Mouse (Mus musculus): ENCODE results near the gene Gng2.

The Gng2 gene

DNA sequence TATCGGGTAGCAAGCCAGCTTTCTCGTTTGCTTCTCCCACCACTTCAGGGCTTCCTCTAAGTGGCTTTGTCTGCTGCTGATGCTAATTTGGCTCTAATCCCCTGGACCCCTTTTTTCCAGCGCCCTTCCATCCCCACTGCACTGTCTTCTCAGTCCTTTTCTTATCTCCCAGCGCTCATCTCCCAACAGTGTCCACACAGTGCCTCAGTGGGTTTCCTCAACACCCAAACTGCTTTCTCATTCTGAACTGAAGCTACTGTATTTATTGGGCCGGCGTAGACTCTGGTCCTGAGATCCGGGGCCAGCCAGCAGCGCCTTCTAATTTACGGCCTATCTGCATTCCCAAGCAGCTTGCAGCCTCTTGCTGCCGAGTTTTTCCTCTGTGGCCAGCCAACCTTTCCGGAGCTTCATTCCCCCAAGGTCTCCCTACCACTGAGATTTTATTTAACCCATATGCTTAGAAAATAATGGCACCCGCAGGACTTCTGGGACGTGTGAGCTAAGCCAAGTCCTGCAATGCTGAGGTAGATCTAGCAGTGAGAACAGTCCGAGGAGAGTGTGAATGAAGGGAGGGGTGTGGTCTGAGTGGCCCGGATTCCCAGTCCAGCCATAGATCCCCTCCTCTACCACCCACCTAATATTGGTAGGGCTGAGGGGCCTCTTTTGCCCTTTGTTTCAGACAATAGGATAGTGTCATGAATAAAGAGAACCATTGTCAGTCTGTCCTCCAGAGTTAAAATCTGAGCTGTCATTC, at the start of gene Gng2:
Gene Gng2, minus strand, starts transcription at position 357 of the 754 bp plus-strand sequence.
- no peak for DNase-seq (ENCODE audit: low read depth)

- DNase-seq (ENCODE audit: low read depth) = peak; percentile 93
Measured at GRCm38 (mm10) chr14:20024888-20025719, 47.7 kb upstream of the Gng2 start.

- DNase-seq (ENCODE audit: low read depth) = peak; percentile 71
Measured at GRCm38 (mm10) chr14:20023939-20024338, 46.5 kb upstream of the Gng2 start.

DNA sequence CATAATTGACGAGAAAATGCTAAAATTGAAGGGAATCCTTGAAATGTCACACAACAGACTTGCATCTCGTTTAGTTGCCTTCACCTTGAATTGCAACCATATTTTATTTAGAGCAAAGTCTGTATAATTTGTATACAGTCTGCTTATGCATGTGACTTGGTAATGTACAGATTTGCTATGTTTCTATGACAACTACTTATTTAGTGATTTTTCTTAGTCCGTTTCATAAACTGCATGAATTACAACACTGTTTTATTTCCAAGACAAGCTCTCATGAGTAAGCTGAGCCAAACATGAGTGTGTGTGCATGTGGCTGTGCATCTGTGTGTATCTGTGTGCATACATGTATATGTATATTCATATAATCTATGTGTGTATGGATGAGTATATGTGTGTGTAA, 42.1 kb upstream of the Gng2 start:
- DNase-seq (ENCODE audit: low read depth) = no peak

DNA sequence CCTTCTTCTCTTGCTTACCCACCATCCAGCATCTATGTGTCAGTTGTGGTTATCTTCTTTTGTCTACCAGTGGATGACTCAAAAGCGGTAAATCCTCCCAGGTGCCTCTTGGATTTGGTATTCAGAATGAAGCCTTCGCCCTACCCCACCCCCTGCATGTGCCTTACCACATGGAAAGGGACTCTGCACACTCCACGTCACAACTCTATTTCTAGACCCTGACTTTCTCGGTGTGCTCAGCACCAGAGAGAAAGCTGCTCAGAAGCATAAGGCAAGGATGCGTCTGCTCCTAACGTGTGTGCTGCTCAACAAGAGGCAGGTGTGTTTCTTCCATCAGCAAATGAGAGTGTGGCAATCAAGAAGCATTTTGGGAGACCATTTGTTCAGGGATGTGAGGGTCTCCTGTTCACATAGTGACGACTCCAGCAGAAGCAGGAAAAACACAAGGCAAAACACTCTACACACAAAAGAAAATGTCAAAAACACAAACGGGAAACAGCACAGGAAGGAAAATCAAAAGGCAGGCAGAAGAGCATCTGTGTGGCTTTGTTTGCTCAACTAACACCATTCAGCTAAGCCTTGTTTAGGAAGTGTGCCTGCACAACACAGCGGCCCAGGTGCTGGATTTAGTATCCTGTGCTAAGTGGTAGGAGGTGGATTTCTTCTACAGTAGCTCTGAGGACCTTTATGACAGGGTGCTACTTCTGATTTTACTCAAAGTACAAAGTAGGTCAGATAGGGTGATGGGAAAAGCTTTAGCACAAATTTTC, 35.3 kb upstream of the Gng2 start:
- DNase-seq (ENCODE audit: low read depth) = no peak

GRCm38 (mm10) chr14:20007446-20007845, 30.0 kb upstream of the Gng2 start:
- no peak for DNase-seq (ENCODE audit: low read depth)

DNA sequence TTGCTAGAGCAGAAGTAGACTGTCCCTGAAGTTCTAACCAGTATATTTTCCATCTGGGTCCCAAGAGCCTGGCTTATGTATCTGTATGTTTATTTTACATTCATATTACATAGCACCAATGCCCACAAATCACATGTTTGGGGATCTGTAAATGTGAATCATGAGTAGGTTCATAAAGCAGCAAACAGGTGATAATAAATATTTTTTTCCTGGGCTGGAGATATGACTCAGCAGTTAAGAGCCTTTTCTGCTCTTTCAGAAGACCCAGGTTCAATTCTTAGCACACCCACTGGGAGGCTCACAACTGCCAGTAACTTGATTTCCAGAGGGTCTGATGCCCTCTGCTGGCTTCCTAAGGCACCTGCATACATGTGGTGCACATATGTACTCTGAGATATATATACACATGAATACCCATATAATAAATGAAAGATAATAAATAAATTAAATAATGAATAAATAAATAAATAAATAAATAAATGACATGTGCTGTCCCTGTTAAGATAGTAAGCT, 27.4 kb upstream of the Gng2 start:
- no peak for DNase-seq (ENCODE audit: low read depth)

DNA sequence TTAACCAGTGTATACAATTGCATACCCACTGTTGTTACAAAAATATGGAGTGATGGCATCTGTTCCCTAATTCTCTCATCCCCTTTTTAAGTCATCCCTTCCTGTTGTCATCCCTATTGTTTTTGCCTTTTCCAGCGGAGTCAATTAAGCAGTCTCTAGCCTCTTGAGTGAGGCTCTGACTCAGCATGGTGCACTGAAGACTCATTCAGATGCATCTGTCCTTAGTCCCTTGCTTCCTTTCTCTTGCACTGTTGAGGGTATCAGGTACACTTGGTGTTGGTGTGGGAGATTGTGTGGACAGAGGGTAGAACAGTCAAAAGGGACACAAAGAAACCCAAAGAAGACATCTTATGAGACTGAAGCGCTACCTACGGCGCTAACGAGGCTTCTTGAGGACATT, 19.4 kb upstream of the Gng2 start:
- no peak for DNase-seq (ENCODE audit: low read depth)

DNA sequence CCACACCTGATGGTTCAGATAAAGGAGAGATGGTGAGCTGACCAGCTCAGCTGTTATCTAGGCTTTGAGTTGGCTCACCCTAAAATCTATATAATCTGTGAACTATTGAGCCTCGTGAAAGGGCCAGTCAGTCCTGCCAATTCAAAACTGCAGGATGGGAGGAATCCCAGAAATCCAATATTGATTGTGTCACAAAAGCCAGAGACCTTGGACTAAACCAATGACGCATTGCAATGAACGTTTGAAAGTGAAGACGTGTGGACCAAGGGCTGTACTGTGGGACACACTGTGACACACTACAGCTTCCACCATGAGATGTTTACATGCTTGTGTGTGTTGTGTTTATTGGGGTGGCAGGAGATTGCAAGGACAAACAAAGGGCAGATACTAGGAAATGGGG, 18.5 kb upstream of the Gng2 start:
- DNase-seq (ENCODE audit: low read depth) = no peak

DNA sequence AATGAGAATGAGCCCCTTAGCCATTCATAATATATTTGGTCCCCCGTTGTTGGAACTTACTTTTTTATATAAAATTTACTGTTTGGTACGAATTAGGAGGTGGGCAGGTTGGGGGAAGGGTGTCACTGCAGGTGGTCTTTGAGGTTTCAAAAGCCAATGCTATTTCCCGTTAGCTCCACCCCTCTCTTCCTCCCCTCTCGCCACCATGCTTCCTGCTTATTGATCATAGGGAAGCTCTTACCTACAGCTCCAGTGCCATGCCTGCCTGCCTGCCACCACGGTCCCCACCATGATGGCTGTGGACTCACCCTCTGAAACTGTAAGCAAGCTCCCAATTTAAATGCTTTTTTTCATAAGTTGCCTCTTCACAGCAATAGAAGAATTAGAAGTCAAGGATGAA, 16.6 kb upstream of the Gng2 start:
- peak; percentile 69 for DNase-seq (ENCODE audit: low read depth)

GRCm38 (mm10) chr14:19993570-19993883, 16.1 kb upstream of the Gng2 start:
- peak; percentile 73 for DNase-seq (ENCODE audit: low read depth)

- DNase-seq (ENCODE audit: low read depth) = no peak
Measured at GRCm38 (mm10) chr14:19992873-19993569, 15.6 kb upstream of the Gng2 start.

- DNase-seq (ENCODE audit: low read depth) = no peak
Measured at GRCm38 (mm10) chr14:19991861-19992260, 14.4 kb upstream of the Gng2 start.

DNA sequence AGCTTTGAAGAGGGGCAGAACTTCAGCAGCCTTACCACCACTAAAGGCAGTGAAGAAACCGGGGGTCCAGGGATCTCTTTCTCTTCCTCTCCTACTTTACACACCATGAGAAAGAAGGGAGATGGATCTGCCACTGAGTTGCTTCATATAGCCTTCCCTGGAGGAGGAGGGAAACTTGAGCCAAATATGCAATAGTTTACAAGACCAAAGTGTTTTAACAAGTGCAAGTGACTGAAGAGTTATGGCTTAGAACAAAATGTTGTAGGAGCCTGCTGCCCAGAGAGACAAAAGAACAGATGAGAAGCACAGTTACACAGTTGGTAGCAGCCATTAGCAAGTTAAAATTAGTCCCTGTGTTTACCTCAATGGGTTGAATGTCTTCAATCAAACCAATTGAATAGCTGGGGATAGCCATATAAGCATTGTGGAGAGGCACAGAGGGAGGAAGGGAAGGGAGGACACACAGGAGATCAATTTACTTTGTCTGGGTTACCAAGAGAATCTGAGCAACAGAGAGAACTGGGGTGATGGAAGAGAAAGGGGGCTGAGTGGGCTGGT, 13.1 kb upstream of the Gng2 start:
- no peak for DNase-seq (ENCODE audit: low read depth)

DNA sequence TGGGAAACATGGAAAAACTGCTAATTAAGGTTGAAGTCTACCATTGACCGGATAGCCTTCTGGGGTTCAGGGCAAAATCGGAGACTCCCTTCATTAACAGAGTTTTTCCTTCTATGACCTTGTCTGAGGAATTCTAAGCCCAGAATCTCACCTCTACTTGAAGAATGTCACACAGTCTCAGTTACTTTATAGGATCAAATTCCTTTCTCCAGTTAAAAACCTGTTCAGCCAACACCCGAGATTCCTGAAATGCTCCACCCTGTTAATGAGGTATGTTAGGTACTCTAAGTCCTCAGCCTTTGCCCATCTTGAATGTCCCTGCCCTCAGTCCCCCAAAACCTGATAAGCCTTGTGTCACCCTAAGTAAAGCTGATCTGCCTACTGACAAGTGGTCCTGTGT, 11.0 kb upstream of the Gng2 start:
- DNase-seq (ENCODE audit: low read depth) = no peak

- DNase-seq (ENCODE audit: low read depth) = no peak
Measured at GRCm38 (mm10) chr14:19987358-19987834, 10.0 kb upstream of the Gng2 start.

DNA sequence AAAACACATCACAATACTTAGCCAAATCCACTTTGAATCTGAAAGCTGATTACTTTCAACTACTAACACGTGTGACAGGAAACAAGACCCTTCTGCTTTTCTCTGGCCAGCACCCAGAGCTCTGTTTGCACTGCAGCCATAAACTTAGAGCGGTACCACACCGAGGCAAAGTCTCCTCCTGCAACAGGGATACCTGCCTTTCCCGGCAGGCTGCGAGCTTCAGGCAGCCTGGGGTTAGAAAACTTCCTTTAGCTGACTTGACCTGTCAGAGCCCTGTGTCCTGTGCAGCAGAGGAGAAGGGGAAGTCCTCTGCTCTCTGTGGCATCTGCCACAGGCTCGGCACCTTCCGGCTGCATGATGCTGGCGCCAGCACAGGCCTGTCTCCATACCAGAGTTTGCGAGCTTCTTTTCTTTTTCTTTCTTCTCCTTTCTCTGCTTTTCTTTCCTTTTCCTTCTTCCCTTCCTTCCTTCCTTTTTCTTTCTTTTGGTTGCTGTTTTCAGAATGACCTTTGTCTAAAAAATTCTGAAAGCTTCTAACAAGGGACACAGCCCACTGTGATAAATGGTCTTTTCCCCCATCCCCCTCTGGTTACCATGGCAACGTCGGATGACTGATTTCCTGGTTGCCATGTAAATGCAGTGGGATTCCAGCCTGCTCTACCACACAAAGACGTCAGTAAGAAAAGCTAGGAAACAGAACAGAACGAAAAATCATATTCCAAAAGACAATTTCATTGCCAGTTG, 9.4 kb upstream of the Gng2 start:
- peak; percentile 94 for DNase-seq (ENCODE audit: low read depth)

- DNase-seq (ENCODE audit: low read depth) = peak; percentile 76
Measured at GRCm38 (mm10) chr14:19985912-19986613, 8.6 kb upstream of the Gng2 start.

DNA sequence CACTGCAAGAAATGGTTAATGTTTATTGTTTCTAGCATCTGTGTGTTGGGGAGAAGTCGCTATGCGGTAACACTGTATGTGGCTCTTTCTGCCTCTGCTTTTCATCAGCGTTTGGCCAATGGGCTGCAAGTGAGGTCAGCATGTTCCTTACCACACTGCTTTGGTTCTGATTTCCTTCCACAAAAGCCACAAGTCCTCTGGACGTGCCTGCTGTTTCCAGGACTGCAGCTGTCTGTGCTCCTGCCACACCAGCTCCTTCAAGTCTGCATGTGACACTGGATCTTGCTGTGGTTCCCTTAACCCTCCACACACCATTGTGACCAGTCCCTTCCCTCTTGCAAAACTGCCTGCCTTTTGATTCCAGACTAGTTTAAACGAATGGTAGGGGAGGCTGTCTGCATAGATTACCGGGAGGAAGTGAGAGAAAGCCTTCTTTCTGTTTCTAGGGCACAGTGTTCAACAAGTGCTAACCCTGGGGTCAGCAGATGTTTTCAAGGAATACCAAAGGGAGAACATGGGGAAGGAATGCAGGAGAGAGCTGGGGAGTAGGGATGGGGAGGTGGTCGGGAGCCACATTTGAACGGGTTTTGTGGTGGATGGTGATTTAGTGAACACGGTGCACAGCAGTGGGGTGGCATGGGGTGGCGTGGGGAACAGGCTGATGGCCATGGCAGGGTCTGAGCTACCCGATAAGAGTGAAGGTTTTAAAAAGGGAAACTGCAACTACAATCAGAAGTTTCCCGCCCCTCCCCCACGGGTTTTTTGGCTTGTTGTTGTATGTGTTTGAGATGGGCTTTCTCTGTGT, 7.9 kb upstream of the Gng2 start:
- DNase-seq (ENCODE audit: low read depth) = peak; percentile 86
